Mouse (Mus musculus) right cerebral cortex, adult 2 months (tissue): ENCODE results near the gene Gm906.
"Not testable (repeated sequence)": the region's sequence is repeated elsewhere in the genome, so short reads cannot be mapped to it uniquely, and the experiment has no call there.

Source experiments
- DNase-seq, 2 experiments: peaks; one replicate each; pipeline ENCODE4 v3.0.0; 2021 to 2022; ENCODE audit warnings: low spot score in 2 of 2

The Gm906 gene

DNA sequence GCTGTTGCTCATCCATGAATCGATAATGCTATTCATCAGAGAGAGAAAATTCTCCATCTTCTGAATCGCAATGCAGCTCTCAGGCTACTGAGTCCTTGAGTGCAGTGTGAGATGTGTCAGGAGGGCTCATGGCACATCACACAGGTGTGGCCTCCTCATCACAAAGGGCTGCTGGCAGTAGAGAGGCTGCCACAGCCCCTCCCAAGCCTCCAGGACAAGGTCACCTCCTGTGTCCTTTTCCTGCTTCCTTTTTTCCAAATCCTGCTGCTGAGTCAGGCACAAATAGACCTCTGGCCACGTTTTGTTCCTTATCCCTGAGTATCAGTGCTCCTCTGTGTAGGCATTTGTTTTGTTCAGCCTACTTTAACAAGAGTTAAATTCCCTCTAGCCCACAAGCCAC is at the start of gene Gm906:
TSS of gene Gm906 (minus strand) at position 101 of the 400 bp plus-strand sequence.
- not testable (repeated sequence) for DNase-seq

DNA sequence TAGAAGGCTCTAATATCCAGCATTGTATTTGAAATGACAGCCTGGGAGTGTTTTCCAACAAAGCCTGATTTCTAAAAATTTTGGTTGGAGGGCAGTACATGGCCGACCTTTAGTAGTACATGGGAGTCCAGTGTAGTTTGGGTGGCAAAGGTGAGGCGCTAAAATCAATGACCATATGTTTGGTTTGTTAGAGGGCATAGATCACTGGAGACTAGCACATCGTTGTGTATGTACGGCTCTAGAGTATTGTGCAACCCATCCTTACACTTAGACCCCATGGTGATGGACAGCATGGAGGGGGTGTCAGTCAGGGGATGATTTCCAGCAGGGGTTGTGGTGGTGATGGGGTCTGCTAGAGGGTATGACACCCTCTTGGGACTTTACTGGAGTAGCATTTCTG is 33.2 kb upstream of the Gm906 start:
- DNase-seq = not testable (repeated sequence)

DNA sequence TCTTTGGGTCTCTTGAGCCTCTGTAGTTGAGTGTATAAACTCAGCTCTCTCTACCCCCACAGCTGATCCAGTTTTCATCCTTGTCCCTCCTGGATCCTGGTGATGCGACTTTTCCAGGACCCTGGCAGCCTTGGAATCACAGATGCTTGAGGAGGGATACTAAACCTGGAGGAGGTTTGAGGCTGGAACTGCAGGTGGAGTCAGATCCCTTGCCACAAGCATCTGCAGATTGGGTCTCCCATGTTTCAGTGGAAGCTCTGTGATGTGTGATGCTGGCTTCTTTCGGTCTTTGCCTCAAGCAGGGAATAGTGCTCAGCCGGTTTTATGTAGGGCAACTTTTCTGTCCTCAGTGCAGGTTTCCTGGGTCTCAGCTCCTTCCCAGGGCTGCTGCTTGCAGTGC is 13.6 kb downstream of the Gm906 start:
- DNase-seq = no peak

DNA sequence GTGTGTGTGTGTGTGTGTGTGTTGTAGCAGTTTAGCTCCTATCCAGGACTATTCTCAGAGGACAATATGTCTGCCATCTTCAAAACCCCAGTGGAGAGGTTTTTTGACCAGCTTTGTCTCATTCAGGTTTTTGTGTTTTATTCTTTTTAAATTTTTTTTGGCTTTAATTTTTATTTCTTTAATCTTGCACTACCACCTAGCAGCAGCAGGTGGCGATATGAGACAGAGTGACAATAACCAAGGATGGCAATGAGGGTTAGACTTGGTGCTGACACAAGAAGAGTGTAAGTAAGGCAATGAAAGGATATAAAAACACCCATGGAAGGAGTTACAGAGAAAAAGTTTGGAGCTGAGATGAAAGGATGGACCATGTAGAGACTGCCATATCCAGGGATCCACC is 38.3 kb downstream of the Gm906 start:
- peak; percentile 29 to 46 for DNase-seq

DNA sequence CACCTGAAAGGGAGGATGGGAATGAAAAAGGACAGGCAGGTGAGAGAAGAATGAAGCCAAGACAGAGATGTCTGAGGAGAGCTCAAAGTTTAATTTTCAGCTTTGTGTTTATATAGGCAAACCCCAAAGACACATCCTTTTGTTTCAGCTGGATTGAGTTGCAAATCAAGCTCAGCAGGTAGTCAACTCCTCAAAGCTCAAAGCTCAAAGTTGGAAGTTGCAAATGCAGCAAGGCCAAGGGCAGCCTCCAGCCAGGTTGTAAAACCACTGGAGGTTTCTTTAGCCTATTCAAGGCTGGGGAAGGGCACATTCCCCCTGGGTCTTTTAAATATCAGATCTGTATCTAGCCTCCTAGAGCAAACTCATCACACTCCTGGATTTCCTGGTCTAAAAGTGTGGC is 39.9 kb downstream of the Gm906 start:
- not testable (repeated sequence) for DNase-seq

DNA sequence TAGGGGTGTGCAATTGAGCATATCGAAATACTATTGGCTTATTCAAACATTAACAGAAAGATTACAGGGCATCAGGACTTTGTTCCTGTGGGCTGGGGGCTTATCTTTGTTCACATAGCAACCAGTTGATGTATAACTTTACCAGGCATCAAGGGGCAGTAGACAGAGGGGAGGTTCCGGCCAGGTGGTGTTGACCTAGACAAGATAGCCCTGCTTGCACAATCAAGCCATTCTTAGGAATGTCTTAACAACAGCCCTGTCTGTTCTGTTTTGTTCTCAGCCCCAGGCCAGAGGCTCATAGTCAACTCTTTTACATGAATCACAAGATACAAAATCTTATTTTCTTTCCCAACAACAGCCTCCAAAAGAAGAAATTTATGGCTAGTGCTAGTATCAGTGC is 40.5 kb downstream of the Gm906 start:
- DNase-seq = not testable (repeated sequence)

DNA sequence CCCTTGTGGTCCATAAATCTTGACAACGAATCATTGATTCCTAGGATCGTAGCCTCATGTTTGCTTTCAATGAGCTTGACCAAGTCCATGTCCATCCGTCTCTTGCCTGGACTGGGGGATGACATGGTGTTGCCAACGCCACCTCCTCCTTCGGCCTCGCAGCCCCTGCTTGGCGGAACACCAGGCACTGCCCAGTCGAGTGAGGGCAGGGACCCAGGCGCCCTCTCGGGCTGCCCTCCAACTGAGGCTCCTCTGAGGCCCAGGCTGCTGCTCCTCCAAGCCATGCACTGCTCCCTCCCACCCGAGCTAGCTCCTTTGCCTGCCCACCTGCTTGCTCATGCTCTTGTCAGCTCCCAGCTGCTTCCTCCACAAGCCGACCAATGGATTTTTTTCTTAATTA is 42.1 kb downstream of the Gm906 start:
- no peak for DNase-seq

DNA sequence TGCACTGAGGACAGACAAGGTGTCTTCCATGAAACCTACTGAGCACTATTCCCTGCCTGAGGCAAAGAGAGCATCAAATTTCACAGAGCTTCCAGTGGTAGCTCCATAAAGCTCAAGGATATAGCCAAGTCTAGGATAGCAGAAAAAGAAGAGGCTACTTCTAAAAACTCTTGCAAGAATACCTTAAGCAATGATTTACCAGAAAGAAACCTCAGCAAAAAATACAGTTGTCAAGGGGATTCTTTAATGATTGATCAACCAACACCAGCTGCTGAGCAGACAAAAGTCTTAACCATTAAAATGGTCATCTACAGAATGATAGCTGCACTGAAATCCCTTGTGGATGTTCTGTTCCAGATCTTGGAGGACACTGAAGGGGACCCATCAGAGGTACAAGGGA is 53.3 kb downstream of the Gm906 start:
- DNase-seq = not testable (repeated sequence)
